Mouse (Mus musculus) G1E (cell line): ENCODE data around the gene Klk1b27.
"Not testable (repeated sequence)": the region's sequence is repeated elsewhere in the genome, so short reads cannot be mapped to it uniquely, and the experiment has no call there.

Experiments used
- CTCF ChIP-seq: IDR thresholded peaks from 2 replicates; pipeline ENCODE4 v1.5.1; 2012; ENCODE audit warnings: low read depth, low read length, inconsistent platforms, mixed read lengths
- GATA1 ChIP-seq: IDR thresholded peaks from 2 replicates; pipeline ENCODE4 v1.6.1; 2012; ENCODE audit warnings: borderline replicate concordance, low read length, inconsistent platforms, mixed read lengths
- GATA2 ChIP-seq: IDR thresholded peaks from 2 replicates; pipeline ENCODE4 v1.6.1; 2012; ENCODE audit warnings: low read depth, low read length, inconsistent platforms, borderline replicate concordance

DNA sequence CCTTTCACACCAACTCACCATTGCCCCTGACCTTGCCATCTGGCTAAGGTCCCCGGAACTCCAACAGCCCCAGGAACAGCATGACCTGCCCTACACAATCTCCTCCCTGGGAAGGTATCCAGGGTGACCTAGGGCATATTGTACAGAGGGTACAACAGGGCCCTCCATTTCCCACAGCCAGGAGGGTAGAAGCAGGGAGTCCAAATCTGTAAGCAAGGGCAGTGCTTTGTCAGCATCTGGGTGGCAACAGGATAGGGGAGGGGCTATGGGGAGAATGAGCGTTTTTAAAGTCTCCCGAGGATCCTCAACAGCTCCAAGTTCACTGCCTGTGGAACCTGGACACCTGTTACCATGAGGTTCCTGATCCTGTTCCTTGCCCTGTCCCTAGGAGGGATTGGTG lies at the start of gene Klk1b27:
- not testable (repeated sequence) for TF ChIP-seq GATA1, CTCF, GATA2
